Mouse (Mus musculus): ENCODE measurements around the gene Rbm20.

The Rbm20 gene

GRCm38 (mm10) chr19:53752993-53753392, 75.9 kb downstream of the Rbm20 start:
- ChIA-PET CTCF (interaction anchor here (0.5 to 2.7 kb wide), 25 partner anchors 9 to 1308 kb away, joined by 3 to 25 read pairs (median 4); partner anchors contain the start of genes Rbm20 (in 1 of the 4) and Smc3 (in 1 of the 4)), POLR2A (interaction anchor here (0.5 to 2.5 kb wide), 19 partner anchors 9 to 647 kb away, joined by 3 to 13 read pairs (median 4); partner anchors contain the start of gene Smc3 (in 1 of the 4))

- POLR2A ChIA-PET = interaction anchor here in 2 of 4 experiments (0.6 to 2.5 kb wide), 7 partner anchors 10 to 1926 kb away, joined by 3 to 13 read pairs (median 3); no protein-coding TSS in a partner anchor
Measured at GRCm38 (mm10) chr19:53754421-53754830, 77.3 kb downstream of the Rbm20 start.

GRCm38 (mm10) chr19:53755346-53755745, 78.2 kb downstream of the Rbm20 start:
- ChIA-PET POLR2A (interaction anchor here in 1 of 4 experiments (0.5 kb wide), 1 partner anchor 156 kb away, joined by 6 read pairs; no protein-coding TSS in a partner anchor), CTCF (no interaction called here)

More at GRCm38 (mm10) chr19:53754421-53754830, 77.3 kb downstream of the Rbm20 start:
- CTCF ChIA-PET = interaction anchor here in 3 of 4 experiments (0.6 to 2.7 kb wide), 6 partner anchors 50 to 1308 kb away, joined by 3 to 25 read pairs (median 4); no protein-coding TSS in a partner anchor

DNA sequence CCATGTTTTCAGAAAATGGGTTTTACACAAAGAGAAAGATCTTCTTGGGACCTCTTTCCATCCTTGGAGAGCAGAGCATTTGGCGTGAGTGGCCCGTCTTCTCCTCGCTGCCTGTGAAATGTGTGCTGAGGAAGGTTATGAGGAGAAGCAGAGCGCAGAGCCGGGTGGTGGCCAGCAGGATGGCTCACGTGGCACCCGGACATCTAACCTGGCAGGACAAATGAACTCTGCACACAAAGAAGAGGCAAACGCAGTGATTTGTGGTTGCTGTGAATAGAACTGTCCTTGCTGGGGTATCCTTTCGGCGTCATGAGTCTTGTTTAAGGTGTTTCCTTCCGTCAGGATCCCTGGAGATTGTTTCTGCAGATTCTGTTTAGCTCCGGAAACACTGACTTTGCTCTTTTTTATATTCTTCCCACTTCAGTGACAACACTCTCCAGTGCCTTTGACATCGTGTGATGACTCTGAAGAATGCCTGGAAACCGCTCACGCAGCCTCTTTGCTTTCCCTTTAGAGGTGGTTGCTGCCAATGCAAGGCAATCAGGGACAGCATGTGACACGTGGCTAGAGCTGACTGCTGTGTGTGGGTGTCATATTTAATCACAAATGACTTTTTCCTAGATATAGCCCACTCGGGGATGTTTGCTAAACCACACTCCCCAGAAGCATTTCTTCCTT, 80.5 kb downstream of the Rbm20 start:
- ChIA-PET CTCF (interaction anchor here in 1 of 4 experiments (0.8 kb wide), 1 partner anchor 9 kb away, joined by 4 read pairs; no protein-coding TSS in a partner anchor), POLR2A (interaction anchor here in 1 of 4 experiments (1.5 kb wide), 1 partner anchor 158 kb away, joined by 4 read pairs; no protein-coding TSS in a partner anchor)

DNA sequence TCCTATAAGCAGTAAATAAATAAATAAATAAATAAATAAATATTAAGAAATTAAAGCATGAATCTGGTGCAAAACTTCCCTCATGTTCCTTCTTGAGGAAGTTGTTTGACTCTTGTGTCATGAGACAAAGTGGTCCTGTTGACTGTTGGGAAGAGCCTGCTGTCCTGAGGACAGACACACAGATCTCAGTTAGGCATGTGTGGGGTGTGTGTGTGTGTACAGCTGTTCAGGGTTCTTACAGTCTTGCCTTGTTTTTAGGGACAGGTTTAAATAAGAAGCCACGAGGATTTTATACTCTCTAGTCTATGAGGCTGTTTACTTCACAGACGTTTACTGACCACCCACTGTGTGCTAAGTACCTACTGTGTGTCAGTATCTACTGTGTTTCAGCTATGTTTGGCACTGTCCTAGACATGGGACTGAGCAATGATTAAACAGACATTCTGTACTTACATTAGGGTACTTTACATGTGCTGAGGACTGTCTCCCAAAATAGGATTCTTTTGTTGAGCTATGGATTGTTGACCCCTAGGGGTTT, 81.8 kb downstream of the Rbm20 start:
- ChIA-PET CTCF (no interaction called here), POLR2A (interaction anchor here in 1 of 4 experiments (1.1 to 1.3 kb wide), 3 partner anchors 9 to 159 kb away, joined by 3 to 4 read pairs (median 3); no protein-coding TSS in a partner anchor)

- CTCF ChIA-PET = interaction anchor here (0.5 to 1.9 kb wide), 15 partner anchors 8 to 833 kb away, joined by 3 to 8 read pairs (median 4); no protein-coding TSS in a partner anchor
- POLR2A ChIA-PET = interaction anchor here in 3 of 4 experiments (0.8 to 2.8 kb wide), 11 partner anchors 9 to 369 kb away, joined by 3 to 7 read pairs (median 4); no protein-coding TSS in a partner anchor
Measured at GRCm38 (mm10) chr19:53760125-53761101, 83.3 kb downstream of the Rbm20 start.

GRCm38 (mm10) chr19:53762749-53763438, 85.8 kb downstream of the Rbm20 start:
- ChIA-PET POLR2A (interaction anchor here in 2 of 4 experiments (1.0 to 2.8 kb wide), 9 partner anchors 9 to 163 kb away, joined by 3 to 8 read pairs (median 4); partner anchors contain the start of gene Smc3 (in 1 of the 2)), CTCF (interaction anchor here (0.5 to 1.9 kb wide), 19 partner anchors 10 to 1444 kb away, joined by 3 to 11 read pairs (median 3); no protein-coding TSS in a partner anchor)

- POLR2A ChIA-PET = interaction anchor here in 2 of 4 experiments (0.6 to 2.3 kb wide), 6 partner anchors 33 to 1379 kb away, joined by 3 to 7 read pairs (median 4); no protein-coding TSS in a partner anchor
- CTCF ChIA-PET = interaction anchor here in 1 of 4 experiments (0.6 kb wide), 1 partner anchor 30 kb away, joined by 6 read pairs; no protein-coding TSS in a partner anchor
Measured at GRCm38 (mm10) chr19:53764688-53765478, 87.8 kb downstream of the Rbm20 start.

DNA sequence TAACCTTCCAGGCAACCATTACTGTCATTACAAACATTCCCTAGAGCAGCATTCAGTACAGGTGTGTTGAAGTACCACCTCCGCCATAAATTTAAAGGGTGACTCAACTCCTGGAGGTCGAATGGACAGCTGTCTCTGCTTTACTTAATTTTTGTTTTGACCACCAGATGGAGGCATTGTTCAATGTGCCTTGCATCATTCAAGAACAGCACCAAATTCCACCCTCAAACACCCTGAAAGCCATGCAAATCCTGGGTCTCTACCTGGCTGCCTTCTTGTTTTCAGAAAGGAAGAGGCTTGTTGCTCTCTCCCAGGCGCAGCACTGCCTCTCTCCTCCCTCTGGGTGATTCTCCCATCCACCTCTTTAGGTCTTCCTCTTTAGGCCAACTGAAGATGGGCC, 91.4 kb downstream of the Rbm20 start:
- POLR2A ChIA-PET = interaction anchor here in 3 of 4 experiments (0.6 to 2.6 kb wide), 10 partner anchors 8 to 1787 kb away, joined by 3 to 7 read pairs (median 4); no protein-coding TSS in a partner anchor

GRCm38 (mm10) chr19:53773937-53774640, 97.0 kb downstream of the Rbm20 start:
- ChIA-PET CTCF (no interaction called here), POLR2A (interaction anchor here in 2 of 4 experiments (0.6 to 1.1 kb wide), 3 partner anchors 34 to 208 kb away, joined by 3 to 6 read pairs (median 3); no protein-coding TSS in a partner anchor)

More for the DNA sequence above, 91.4 kb downstream of the Rbm20 start:
- CTCF ChIA-PET = interaction anchor here (0.6 to 1.7 kb wide), 9 partner anchors 8 to 1438 kb away, joined by 3 to 8 read pairs (median 3); no protein-coding TSS in a partner anchor

DNA sequence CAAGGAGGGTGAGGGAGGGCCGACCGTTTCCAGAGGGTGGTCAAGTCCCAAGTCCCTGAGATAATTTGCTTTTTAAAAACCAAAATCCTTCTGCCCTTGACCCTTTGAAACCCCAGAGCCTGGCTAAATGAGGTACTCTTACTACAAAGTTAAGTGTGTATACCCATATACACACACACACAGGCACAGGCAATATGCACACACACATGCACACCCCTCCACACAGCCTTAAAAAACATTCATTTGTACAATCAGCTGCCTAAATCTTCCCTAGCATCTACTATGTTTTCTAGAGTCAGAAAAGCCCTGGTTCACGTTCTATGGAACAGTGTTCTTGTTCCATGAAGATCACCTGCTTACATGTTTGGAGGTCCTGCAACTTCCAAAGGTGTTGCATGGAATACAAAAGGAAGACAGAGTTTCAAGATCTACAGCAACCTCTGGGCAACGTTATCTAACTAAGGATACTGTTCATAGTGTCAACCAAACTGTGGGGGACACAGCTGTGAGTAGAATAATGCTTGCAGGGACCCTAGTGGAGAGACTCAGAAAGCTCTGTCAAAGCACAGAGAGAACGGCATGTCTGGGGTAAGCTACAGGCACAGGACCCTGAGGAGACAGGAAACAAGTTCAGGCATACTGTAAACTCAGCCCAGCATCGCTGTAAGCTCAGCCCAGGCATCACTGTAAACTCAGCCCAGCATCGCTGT, 97.7 kb downstream of the Rbm20 start:
- CTCF ChIA-PET = no interaction called here
- POLR2A ChIA-PET = interaction anchor here in 3 of 4 experiments (0.6 to 1.1 kb wide), 5 partner anchors 12 to 325 kb away, joined by 3 to 6 read pairs (median 3); no protein-coding TSS in a partner anchor

DNA sequence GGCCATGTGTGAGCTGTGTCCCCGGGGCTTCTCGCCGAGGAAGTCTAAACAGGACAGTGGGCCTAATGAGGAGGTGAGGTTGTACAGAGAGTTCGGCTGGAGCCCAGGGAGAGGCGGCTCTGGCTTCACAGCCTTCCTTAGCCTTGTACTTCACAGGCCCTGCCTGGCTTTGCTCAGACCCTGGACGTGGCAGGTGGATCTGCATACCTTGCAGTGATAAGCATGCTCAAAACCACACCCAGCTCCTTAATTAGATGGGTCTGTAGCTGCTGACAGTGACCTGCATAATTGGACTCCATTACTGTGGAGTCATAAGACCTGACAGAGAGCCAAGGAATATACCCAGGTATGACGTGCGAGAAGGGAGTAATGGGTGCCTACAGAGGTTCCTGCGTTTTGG, 102.3 kb downstream of the Rbm20 start:
- ChIA-PET POLR2A (interaction anchor here in 1 of 4 experiments (0.5 to 2.1 kb wide), 3 partner anchors 18 to 334 kb away, joined by 3 to 4 read pairs (median 3); no protein-coding TSS in a partner anchor), CTCF (interaction anchor here in 2 of 4 experiments (0.6 kb wide), 2 partner anchors 8 to 92 kb away, joined by 3 to 11 read pairs; no protein-coding TSS in a partner anchor)

GRCm38 (mm10) chr19:53779818-53780217, 102.7 kb downstream of the Rbm20 start:
- ChIA-PET POLR2A (interaction anchor here in 1 of 4 experiments (1.0 kb wide), 1 partner anchor 143 kb away, joined by 3 read pairs; no protein-coding TSS in a partner anchor), CTCF (no interaction called here)

DNA sequence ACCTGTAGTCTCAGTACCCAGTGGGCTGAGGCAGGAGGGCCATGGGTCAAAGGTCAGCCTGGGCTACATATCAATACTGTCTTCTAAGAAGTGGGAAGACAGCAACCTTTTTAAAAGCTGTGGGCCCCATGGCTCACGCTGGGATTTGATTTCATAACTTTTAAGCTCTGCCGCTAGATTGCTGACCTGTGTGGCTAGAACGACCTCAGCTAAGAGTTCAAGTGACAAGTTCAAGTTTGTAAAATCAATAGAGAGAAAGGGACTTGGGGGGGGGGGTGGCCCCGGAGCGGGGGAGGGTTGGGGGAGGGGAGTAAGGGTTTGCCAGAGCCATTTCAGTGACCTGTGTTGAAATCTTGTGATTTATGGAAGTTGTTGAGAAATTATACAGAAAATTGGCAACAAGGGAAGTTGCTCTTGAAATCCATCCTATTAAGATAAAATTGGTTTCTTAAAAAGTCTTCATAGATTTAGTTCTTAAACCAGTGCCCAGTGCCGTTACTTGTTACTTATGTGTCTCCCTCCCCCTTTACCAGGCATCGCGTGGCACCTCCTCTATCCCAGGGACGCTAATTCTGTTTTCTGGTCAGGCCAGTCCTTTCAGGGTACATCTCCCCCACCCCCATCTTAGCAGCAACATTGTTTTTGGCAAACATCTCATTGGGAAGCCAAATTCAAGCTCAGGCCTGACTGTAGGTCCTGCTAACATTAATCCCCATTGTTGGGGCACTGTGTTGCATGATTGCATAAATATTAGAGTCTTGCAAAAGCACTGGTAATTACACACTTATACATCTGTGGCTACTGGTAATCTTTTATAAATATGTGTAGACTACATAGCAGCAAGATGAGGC, 103.9 kb downstream of the Rbm20 start:
- ChIA-PET POLR2A (interaction anchor here in 2 of 4 experiments (0.7 to 1.5 kb wide), 2 partner anchors 18 to 181 kb away, joined by 4 read pairs; partner anchors contain the start of gene Smc3 (in 1 of the 2)), CTCF (no interaction called here)

Data from embryonic stem cell, embryonic (primary cell).